Mouse (Mus musculus): ENCODE results near the gene D3Ertd254e. TPM values are rescaled to one million over a fixed set of nuclear protein-coding genes. Genes with fewer than 3 reads are reported as not detected.

The D3Ertd254e gene
- polyA plus RNA-seq, 1 experiment from 2014 or later: 8.4 TPM

DNA sequence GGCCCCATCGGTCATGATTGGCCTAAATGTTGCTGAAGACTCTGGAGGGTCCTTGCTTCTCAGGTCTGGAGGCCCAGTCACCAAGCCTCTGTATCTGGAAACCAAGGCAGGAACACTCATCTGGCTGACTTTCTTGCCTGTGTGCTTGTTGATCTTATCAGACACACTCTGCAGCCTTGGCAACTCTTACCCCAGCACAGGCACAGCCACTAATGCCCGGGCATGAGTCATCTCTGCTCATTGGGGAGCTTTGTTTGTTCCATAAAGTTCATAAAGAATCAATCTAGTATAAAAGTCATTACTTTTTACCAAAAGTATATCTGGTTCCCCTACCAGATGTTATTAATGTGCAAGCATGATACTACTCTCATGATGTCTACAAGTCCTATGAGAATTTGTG is 22.9 kb downstream of the D3Ertd254e start:
- WGBS: 89% methylated on average over 2 of the region's 2 CpGs
- no peaks in the 10 kb centered on the region for H3K27me3 ChIP-seq (ENCODE audit: poor library complexity, severe bottlenecking)
- DNase-seq (ENCODE audit: extremely low spot score, low spot score): no peak
- H3K27ac ChIP-seq: no peak overlapping the region
- H3K4me3 ChIP-seq: no peak overlapping the region
- H3K36me3 ChIP-seq (replicated peaks): peaks cover 10% of the 10 kb centered on the region
- H3K9me3 ChIP-seq: no peaks in the 10 kb centered on the region
- no peaks in the 10 kb centered on the region for H3K4me1 ChIP-seq

DNA sequence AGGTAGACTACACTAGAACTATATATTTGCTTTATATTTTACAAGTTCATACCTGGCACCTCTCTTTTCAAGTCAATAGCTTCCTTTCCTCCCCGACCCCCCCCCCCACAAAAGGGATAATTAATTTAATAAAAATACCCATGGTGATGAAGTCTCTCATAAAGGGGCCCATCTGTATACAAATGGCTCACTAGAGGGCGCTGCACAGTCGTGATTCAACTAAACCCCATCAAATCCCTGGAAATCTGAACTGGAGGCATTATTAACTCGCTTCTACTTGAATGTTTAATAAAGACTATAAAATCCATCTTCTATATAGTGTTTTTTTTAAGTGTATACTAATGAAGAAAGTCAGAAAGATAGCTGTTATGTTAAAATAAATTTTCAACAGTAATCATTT is 30.7 kb downstream of the D3Ertd254e start:
- H3K4me3 ChIP-seq: no peak overlapping the region
- no peaks in the 10 kb centered on the region for H3K36me3 ChIP-seq (replicated peaks)
- H3K4me1 ChIP-seq: no peaks in the 10 kb centered on the region
- no peak overlapping the region for H3K27ac ChIP-seq
- peak; percentile 38 for DNase-seq (ENCODE audit: extremely low spot score, low spot score)
- no peaks in the 10 kb centered on the region for H3K9me3 ChIP-seq
- H3K27me3 ChIP-seq (ENCODE audit: poor library complexity, severe bottlenecking): no peaks in the 10 kb centered on the region
- 11% methylated on average over 4 of the region's 4 CpGs for WGBS

DNA sequence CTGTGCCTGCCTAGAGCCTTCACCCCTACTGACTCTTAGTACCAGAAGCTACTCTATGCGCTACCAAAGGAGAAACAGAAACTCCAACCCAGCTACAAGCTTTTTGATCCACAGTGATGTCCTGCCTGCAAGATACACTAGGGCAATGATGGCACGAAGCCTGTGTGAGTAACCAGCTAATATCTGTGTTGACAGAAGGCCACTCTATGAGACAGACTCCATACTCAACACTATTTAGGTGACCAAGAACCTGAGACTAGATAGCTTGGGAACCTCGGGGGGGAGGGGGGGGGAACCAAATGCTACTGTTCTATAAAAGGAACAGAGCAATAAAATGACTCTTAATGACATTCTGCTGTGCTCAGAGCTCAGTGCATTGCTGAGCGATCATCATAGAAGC is 35.7 kb downstream of the D3Ertd254e start:
- Histone ChIP-seq H3K4me3 (no peak overlapping the region), H3K36me3 (replicated peaks) (no peaks in the 10 kb centered on the region), H3K9me3 (no peaks in the 10 kb centered on the region), H3K27me3 (ENCODE audit: poor library complexity, severe bottlenecking) (no peaks in the 10 kb centered on the region), H3K27ac (no peak overlapping the region), H3K4me1 (no peaks in the 10 kb centered on the region)
- WGBS: 91% methylated on average over 4 of the region's 4 CpGs
- DNase-seq (ENCODE audit: extremely low spot score, low spot score): no peak

DNA sequence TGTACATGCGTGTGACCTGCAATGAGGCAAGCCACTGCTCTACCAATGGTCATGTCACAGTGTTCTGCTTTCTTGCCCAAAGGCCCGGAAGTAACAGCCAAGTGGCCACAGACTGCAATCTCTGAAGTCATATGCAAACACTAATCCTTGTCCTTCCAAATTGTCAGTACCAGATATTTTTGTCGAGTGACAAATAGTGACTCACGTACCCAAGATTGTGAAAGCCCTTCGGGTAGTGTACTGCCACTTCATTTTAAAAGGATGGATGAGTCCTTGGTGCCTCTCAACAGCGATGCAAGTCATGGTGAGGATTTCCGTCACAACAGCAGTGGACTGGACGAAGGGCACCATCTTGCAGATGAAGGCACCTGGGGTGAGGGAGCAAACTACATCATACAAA is 38.4 kb downstream of the D3Ertd254e start:
- Histone ChIP-seq H3K36me3 (replicated peaks) (no peaks in the 10 kb centered on the region), H3K27ac (no peak overlapping the region), H3K4me1 (no peaks in the 10 kb centered on the region), H3K9me3 (no peaks in the 10 kb centered on the region), H3K4me3 (no peak overlapping the region), H3K27me3 (ENCODE audit: poor library complexity, severe bottlenecking) (no peaks in the 10 kb centered on the region)
- no peak for DNase-seq (ENCODE audit: extremely low spot score, low spot score)
- 94% methylated on average over 8 of the region's 8 CpGs for WGBS

DNA sequence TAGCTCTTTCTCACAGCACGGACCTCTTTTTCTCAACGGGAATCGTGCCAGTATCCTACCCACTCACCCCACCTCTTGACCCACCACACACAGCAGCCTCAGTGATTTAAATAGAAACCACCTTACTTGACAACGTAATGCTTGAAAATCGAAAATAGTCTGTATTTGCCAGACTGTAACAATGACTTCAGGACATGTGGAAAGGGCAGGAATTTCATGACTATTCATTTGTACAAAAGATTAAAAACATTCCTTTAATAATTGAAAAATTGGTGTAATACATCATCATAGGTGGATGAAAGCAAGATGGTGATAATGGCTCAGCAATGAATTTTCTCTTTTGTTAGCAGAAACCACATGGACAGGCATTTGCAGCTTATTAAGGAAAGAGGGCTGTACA is 50.3 kb downstream of the D3Ertd254e start:
- Histone ChIP-seq H3K9me3 (no peaks in the 10 kb centered on the region), H3K36me3 (replicated peaks) (no peaks in the 10 kb centered on the region), H3K4me1 (no peaks in the 10 kb centered on the region), H3K27me3 (ENCODE audit: poor library complexity, severe bottlenecking) (no peaks in the 10 kb centered on the region), H3K27ac (no peak overlapping the region), H3K4me3 (no peak overlapping the region)
- 90% methylated on average over 5 of the region's 5 CpGs for WGBS
- DNase-seq (ENCODE audit: extremely low spot score, low spot score): no peak

DNA sequence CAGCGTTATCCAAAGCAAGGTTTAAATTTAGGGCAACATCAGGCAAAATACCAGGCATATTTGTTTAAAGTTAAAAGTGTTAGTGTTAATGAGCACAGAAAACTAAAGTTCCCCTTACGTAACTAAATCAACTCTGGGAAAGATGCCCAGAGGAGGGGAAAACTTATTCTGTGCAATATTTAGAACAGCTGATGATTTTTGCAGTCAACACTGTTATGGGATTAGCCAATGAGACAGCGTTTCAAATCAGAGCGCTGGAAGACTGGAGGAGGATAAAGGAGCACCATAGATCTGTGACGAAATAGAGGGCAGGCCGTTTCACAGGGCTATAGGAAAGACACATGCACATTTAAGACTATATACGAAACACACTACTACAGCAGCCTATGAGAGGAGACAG is 52.1 kb downstream of the D3Ertd254e start:
- H3K27ac ChIP-seq: no peak overlapping the region
- no peaks in the 10 kb centered on the region for H3K27me3 ChIP-seq (ENCODE audit: poor library complexity, severe bottlenecking)
- DNase-seq (ENCODE audit: extremely low spot score, low spot score): no peak
- no peaks in the 10 kb centered on the region for H3K9me3 ChIP-seq
- 88% methylated on average over 7 of the region's 7 CpGs for WGBS
- H3K36me3 ChIP-seq (replicated peaks): no peaks in the 10 kb centered on the region
- H3K4me1 ChIP-seq: no peaks in the 10 kb centered on the region
- H3K4me3 ChIP-seq: no peak overlapping the region

DNA sequence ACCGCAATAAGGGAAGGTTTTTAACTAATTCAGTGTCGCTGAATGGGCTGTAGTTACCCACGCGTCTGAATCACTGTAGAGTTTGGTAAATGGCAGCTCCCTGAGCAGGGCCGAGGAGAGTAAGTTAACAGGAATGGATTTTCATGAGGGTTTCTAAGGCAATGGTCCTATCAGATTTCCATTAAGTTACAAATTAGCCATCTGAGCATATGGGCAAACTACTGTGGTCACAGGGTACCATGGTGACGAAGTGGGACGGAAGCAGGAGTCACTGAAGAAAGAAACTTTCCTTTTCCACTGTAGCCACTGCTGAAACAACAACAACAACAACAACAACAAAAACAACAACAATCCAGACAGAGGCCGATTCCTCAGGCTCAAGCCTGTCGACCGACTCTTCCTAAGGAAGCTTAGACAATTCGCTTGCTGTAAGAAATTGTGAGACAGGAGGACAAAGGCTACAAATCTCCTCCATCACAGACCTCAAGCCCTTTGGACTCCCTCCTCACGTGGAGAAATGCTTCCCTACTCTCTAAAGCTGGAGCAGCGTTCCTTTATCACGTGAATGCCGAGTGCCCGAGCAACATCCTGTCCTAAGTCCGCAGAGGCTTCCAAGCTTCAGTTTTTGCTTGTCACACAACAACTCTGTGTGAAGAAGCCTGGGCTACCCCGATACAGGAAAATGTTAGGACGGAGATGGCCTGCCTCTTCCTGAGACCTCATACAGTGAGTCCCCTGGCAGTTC is 56.9 kb downstream of the D3Ertd254e start:
- H3K4me1 ChIP-seq: no peaks in the 10 kb centered on the region
- no peaks in the 10 kb centered on the region for H3K36me3 ChIP-seq (replicated peaks)
- H3K27me3 ChIP-seq (ENCODE audit: poor library complexity, severe bottlenecking): no peaks in the 10 kb centered on the region
- H3K9me3 ChIP-seq: no peaks in the 10 kb centered on the region
- H3K27ac ChIP-seq: no peak overlapping the region
- DNase-seq (ENCODE audit: extremely low spot score, low spot score): no peak
- no peak overlapping the region for H3K4me3 ChIP-seq
- 77% methylated on average over 19 of the region's 19 CpGs for WGBS

DNA sequence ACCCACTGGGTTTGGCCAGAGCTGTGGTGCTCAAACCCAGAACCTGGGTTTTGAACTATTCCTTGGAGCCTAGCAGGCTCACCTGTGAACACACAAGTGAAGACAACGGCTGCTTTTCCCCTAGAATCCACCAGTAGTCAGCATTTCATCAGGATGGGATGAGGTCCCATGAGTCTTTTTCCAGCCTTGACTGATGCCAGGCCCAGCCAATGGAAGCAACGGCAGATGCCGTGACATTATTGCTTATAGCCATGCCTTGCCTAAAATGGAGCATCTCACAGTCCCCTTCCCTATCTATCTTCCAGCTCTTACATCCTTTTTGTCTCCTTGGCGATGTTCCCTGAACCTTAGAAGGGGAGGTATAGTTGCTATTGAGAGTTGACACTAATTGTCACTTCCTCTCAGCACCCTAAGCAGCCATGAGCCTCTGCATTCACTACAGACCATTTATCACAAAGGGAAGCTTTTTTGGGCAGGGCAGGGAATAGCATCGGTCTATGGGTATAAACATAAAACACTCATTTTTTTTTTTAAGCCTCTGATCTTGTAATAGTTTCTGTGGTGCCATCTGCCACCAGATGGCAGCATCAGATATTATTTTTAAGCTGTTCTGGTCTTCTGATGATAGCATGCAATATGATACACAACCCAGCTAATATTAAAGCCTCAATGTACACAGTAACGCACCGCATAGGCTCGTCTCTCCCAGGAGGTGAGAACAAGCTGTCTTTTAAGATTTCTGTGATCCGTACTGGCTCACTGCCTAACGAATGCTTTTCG is 59.1 kb downstream of the D3Ertd254e start:
- H3K27me3 ChIP-seq (ENCODE audit: poor library complexity, severe bottlenecking): no peaks in the 10 kb centered on the region
- H3K4me1 ChIP-seq: no peaks in the 10 kb centered on the region
- DNase-seq (ENCODE audit: extremely low spot score, low spot score): no peak
- no peaks in the 10 kb centered on the region for H3K9me3 ChIP-seq
- H3K36me3 ChIP-seq (replicated peaks): no peaks in the 10 kb centered on the region
- H3K4me3 ChIP-seq: no peak overlapping the region
- WGBS: 82% methylated on average over 11 of the region's 11 CpGs
- H3K27ac ChIP-seq: no peak overlapping the region

DNA sequence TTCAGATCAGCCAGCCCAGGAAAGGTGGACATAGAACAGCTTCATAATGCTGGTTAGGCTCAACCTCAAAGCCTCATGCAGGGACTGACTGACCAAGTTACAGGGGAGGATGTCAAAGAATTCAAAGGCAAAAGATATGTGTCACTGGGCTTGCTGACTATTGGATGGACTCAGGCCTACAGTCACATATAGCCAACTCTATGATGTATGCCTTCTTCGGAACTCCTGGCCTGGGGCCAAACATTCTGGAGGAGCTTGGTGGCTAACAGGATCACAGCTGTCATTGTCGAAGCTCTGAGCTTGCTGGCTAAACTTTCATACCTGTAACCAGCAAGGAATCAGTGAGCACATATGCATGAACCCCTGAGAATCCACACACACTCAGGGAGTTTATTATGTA is 60.1 kb downstream of the D3Ertd254e start:
- H3K4me1 ChIP-seq: no peaks in the 10 kb centered on the region
- DNase-seq (ENCODE audit: extremely low spot score, low spot score): no peak
- H3K27me3 ChIP-seq (ENCODE audit: poor library complexity, severe bottlenecking): no peaks in the 10 kb centered on the region
- H3K4me3 ChIP-seq: no peak overlapping the region
- no peak overlapping the region for H3K27ac ChIP-seq
- WGBS: 95% methylated on average over 2 of the region's 2 CpGs
- no peaks in the 10 kb centered on the region for H3K36me3 ChIP-seq (replicated peaks)
- H3K9me3 ChIP-seq: no peaks in the 10 kb centered on the region

DNA sequence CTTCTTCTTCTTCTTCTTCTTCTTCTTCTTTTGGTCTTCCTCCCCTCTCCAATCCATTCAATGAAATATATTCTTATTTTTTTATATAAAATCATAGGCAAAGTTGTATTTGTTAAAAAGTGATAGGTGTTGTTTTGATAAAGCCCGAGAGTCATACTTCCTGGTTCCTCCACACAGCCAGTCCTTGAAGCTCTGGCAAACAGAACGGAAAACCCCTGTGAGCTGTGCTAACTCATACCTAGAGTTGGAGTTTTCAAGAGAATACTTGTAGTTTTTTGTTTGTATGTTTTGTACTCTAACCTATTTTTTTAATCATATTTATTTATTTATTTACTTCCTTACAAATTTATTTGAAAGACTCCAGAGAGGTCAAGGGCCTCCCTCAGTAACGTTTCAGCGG is 61.9 kb downstream of the D3Ertd254e start:
- no peak for DNase-seq (ENCODE audit: extremely low spot score, low spot score)

More for the DNA sequence above, 61.9 kb downstream of the D3Ertd254e start:
- Histone ChIP-seq H3K4me1 (no peaks in the 10 kb centered on the region), H3K9me3 (no peaks in the 10 kb centered on the region), H3K4me3 (no peak overlapping the region), H3K36me3 (replicated peaks) (no peaks in the 10 kb centered on the region), H3K27ac (no peak overlapping the region), H3K27me3 (ENCODE audit: poor library complexity, severe bottlenecking) (no peaks in the 10 kb centered on the region)
- 88% methylated on average over 4 of the region's 4 CpGs for WGBS

Other genes with a start within 250 kb of the D3Ertd254e start
- gene Dcun1d1, start 213.6 kb upstream of the D3Ertd254e start, polyA plus RNA-seq (2016; fragmentation: Nextera tagmentation; extraction: Ambion mirVana): 111 and 117 TPM in 2 replicates
- gene Mccc1, start 150.3 kb upstream of the D3Ertd254e start, polyA plus RNA-seq (2016; fragmentation: Nextera tagmentation; extraction: Ambion mirVana): 37.9 and 38.6 TPM in 2 replicates
- gene Ccdc144b, start 97.5 kb upstream of the D3Ertd254e start, polyA plus RNA-seq (2016; fragmentation: Nextera tagmentation; extraction: Ambion mirVana): not detected in 2 replicates
- gene Acad9, start 85.0 kb upstream of the D3Ertd254e start, polyA plus RNA-seq (2016; fragmentation: Nextera tagmentation; extraction: Ambion mirVana): 98.3 and 103 TPM in 2 replicates
- gene Qrfpr, start 71.3 kb downstream of the D3Ertd254e start, polyA plus RNA-seq (2016; fragmentation: Nextera tagmentation; extraction: Ambion mirVana): 0.18 and 0.38 TPM in 2 replicates

All from forebrain, embryonic 10.5 days (tissue).